Mouse (Mus musculus) gastrocnemius, postnatal 4 days (tissue): ENCODE measurements at regions not wholly inside any gene's neighbourhood (a gene's known extent, or its start where the extent isn't known, plus 50 kb on each side); places are given as distances from the start of the nearest gene placed in this dataset.

Source experiments
- DNase-seq, 2 experiments: peaks; one replicate each; pipeline ENCODE4 v3.0.0; 2021 to 2022; ENCODE audit warnings: low spot score in 2 of 2, mixed read lengths in 2 of 2

- no peak for DNase-seq
Observed at GRCm38 (mm10) chr11:22641450-22641849, 129.6 kb downstream of the Tmem17 start.

- DNase-seq: no peak
Observed at GRCm38 (mm10) chr11:22644010-22644625, 132.2 kb downstream of the Tmem17 start.

GRCm38 (mm10) chr11:22644877-22645276 is 133.0 kb downstream of the Tmem17 start:
- DNase-seq: no peak

- DNase-seq: no peak
Observed at GRCm38 (mm10) chr11:22646192-22646936, 134.5 kb downstream of the Tmem17 start.

- no peak for DNase-seq
Observed at GRCm38 (mm10) chr11:22648275-22648674, 136.4 kb downstream of the Tmem17 start.

- DNase-seq: no peak
Observed at GRCm38 (mm10) chr11:22650771-22651170, 138.9 kb downstream of the Tmem17 start.

GRCm38 (mm10) chr11:22651313-22651712 is 139.4 kb downstream of the Tmem17 start:
- no peak for DNase-seq

GRCm38 (mm10) chr11:22651911-22652310 is 140.0 kb downstream of the Tmem17 start:
- no peak for DNase-seq

- no peak for DNase-seq
Observed at GRCm38 (mm10) chr11:22652931-22653330, 141.0 kb downstream of the Tmem17 start.

- no peak for DNase-seq
Observed at GRCm38 (mm10) chr11:22653366-22653765, 141.5 kb downstream of the Tmem17 start.

- DNase-seq: no peak
Observed at GRCm38 (mm10) chr11:22657635-22658034, 145.7 kb downstream of the Tmem17 start.

GRCm38 (mm10) chr11:22661072-22661471 is 149.2 kb downstream of the Tmem17 start:
- DNase-seq: no peak

- no peak for DNase-seq
Observed at GRCm38 (mm10) chr11:22661713-22662551, 150.0 kb downstream of the Tmem17 start.

GRCm38 (mm10) chr11:22665978-22666377 is 154.1 kb downstream of the Tmem17 start:
- DNase-seq: no peak

- no peak for DNase-seq
Observed at GRCm38 (mm10) chr11:22666378-22666777, 154.5 kb downstream of the Tmem17 start.

- DNase-seq: no peak
Observed at GRCm38 (mm10) chr11:22668220-22668619, 156.3 kb downstream of the Tmem17 start.

GRCm38 (mm10) chr11:22669267-22669666 is 157.4 kb downstream of the Tmem17 start:
- no peak for DNase-seq

GRCm38 (mm10) chr11:22671791-22672490 is 160.1 kb downstream of the Tmem17 start:
- DNase-seq: no peak

- no peak for DNase-seq
Observed at GRCm38 (mm10) chr11:22675047-22675446, 163.2 kb downstream of the Tmem17 start.

- no peak for DNase-seq
Observed at GRCm38 (mm10) chr11:22675754-22676153, 163.9 kb downstream of the Tmem17 start.

GRCm38 (mm10) chr11:22677337-22677736 is 165.4 kb downstream of the Tmem17 start:
- DNase-seq: no peak
